Mouse (Mus musculus) inflammation-experienced regulatory T-cells, adult 16 weeks (primary cell): ENCODE results near the gene Arrdc5. TPM values are rescaled to one million over a fixed set of nuclear protein-coding genes. Genes with fewer than 3 reads are reported as not detected.

Experiments used
- polyA plus RNA-seq: library from polyadenylated mRNA; unstranded; fragments of 100-300 nt; shearing (Covaris generic); gene quantifications from one replicate; pipeline ENCODE4 v1.2.1, GENCODE M21; 2017

Gene Arrdc5
- not detected for polyA plus RNA-seq

DNA sequence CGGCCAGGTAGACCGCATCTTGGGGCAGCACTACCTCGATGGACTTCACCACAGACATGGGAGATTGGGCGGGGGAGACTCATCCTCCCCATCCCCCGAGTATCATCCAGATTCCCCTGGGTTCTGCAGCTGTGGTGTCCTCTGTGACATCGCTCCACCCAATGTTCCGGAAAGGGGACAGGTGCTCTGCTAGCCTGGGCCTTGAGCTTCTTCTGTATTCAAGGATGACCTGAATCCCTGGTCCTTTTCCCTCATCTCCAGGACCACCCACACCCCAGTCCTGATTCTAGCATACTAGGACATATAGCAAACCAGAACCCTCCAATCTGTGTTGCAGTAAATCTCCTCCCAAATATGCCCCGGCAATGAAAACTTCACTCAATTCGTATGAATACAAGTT is at the start of gene Arrdc5:
Arrdc5 (minus strand) TSS at position 101 of the 400 bp plus-strand sequence.

DNA sequence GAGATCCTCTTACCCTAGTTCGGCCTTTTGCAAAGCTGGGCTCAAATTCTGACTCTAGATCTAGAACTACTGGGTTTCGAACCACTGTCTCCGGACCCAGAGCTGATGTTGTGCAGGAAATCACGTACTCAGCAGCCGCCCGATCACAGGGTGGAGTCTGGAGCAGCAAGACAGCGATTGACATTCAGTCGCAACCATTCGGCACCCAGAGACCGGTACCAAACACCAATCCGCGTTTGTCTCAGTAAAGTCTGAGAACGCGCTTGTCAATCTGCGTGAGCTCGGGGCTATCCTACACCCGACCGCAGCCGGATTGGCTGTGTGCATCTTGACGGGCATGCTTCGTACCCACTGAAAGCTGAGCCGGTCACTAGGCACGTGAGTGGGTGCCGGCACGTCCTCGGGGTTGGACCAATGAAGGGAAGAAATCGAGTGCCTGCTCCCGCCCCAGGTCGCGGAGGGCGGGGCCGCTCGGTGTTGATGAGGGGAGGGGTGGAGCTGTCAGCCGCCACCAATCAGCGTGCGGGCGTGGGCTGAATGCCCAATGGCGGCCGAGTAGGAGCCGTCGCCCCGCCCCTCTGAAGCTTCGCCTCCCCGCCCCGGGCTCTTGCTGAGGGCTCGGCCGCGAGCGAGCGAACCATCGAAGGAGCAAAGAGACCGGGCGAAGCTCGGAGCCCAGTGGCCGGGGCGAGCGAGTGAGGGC is 25.5 kb upstream of the Arrdc5 start, which contains the start of gene Kdm4b:
Kdm4b (plus strand) TSS at position 613 of the 703 bp plus-strand sequence.

DNA sequence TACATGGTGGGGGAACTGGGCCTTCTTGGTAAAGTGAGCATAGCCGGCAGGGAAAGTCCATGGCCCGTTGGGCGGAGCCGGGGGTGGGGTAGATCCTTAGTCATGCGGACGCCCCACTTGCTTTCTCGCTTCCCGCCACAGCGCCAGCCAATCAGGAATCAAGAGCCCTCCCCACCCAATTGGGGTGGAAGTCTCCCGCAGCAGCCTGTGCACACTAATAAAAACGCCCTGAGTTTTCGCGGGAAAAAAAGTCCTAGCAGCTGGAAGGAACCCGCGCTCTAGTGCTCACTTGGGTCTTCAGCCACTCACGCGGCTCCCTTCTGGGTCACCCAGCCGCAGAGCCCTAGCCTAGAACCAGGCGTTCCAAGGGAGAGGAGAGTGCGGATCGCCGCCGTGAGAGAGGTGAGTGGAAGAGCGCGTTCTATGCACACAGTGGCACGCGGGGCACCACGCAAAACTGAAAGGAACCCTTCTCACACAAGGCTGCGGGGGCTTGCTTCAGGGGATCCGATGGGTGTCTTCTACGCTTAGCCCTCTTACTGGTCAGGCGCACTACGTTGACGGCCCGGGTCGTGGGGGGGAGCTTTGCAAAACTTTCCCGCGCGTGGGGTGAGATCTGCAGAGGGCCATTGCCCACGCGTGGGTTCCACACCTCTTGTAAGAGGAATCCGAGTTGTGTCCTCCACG is 3.2 kb upstream of the Arrdc5 start, which contains the start of gene Uhrf1:
Uhrf1 (plus strand) TSS at position 162 of the 687 bp plus-strand sequence.

DNA sequence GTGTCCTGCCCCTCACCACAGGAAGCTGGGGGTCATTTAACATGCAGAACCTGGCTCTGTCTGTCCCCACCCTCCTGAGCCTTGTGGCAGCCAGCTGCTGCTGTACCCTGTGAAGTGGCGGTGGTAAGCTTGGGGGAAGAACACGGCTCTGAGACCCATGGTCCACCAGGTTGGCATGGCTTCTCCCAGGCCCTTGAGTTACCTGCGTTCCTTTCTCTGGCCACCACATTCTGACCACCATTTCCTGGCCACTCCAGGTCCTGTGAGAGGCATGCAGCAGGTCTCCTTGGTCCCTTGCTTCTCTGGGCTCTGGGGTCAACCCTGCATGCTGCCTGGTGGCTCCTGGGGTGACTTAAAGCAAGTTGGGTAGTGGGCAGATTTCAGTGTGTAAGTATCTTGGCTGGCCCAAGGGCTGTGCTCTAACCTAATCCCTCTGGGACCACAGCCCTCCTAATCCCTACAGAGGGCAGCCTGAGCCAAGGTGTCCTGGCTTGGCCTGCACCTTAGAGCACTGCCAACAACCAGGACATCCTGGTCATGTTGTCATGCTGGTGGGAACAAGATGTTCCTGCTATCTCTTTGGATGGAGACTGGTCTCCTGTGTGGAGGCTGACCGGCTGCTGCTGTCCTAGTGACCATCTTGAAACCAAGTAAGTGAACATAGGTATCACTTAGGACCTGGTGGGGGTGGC is 7.4 kb downstream of the Arrdc5 start, which contains the start of gene Plin3:
Plin3 (minus strand) TSS at position 343 of the 692 bp plus-strand sequence.

DNA sequence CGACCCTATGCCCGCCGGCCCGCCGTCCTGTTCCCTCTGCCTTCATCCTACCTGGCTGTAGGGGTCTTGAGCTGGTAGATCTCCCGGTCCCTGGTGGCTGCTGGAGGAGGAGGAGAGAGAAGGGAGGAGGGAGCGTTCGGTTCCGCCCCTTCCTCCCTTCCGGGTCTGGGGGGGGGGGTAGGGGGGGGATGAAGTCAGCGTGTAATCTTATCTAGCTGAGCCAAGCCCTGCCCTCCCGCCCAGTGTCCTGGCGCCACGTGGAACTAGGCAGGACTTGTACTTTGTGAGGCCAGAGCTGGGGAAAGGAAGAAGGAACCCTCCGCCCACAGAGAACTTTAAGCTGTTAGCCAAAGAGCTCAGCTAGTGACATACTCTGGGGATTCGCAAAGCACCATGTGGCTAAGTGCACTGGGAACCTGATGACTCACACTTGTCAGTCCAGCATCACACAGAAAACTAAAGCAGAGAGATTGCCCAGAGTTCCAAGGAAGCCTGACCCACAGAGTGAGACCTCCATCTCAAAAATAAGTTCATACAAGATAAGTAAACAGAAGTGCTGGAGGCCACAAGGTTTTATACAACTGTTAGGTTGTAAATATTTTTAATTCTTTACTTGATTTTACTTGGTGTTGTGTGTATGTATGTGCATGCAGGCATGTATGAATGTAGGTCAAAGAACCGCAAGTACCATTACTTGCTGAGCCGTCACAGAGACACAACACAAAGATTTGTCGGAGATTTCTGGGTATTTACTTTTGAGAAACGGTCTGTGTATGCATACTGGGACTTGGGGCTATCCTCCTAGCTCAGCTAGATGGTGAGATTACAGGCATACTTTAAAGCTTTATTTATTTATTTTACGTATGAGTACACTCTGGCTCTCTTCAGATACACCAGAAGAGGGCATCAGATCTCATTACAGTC is 23.2 kb downstream of the Arrdc5 start, which contains the start of gene Ticam1:
Ticam1 (minus strand) TSS at position 144 of the 924 bp plus-strand sequence.

DNA sequence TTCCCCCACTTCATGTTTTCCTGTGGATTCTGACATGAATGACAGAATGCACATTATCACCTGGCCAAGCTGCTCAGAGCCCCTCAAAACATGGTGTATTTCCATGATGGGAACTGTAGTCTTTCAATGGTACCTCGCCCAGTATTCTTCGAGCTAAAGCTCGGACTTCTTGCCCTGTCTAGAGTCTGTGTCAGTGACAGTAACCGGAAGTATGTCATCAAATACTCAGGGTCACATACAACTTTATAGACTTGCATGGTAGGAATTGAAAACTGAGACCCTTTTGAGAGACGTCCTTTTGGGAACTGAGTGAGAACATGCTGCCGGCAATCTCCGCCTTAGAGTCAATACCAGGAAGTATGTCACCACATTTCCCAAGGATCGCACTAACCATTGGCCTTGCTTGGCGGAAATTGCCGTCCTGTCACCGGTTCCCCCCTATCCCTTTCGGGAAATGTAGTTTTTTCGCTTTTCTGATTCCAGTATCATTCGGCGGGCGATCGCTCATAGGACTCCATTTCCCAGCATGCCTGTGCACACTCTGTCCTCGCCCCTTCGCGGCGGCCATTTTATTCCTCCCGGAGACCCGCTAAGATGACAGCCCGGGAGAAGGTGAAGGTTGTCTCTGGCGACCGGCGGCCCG is 43.7 kb downstream of the Arrdc5 start, which contains the start of gene Fem1a:
Fem1a (plus strand) TSS at position 572 of the 643 bp plus-strand sequence.

Other genes with a start within 250 kb of the Arrdc5 start
- 88.2 TPM for gene Ubxn6, start 225.3 kb downstream of the Arrdc5 start, polyA plus RNA-seq
- 160 TPM for gene Hdgfl2, start 220.7 kb downstream of the Arrdc5 start, polyA plus RNA-seq
- gene Plin4, start 190.5 kb downstream of the Arrdc5 start, polyA plus RNA-seq: not detected
- gene Plin5, start 182.7 kb downstream of the Arrdc5 start, polyA plus RNA-seq: not detected
- gene Lrg1, start 178.3 kb downstream of the Arrdc5 start, polyA plus RNA-seq: not detected
- not detected for gene Sema6b, start 159.9 kb downstream of the Arrdc5 start, polyA plus RNA-seq
- 35.0 TPM for gene Tnfaip8l1, start 137.8 kb downstream of the Arrdc5 start, polyA plus RNA-seq
- gene Mydgf, start 116.4 kb downstream of the Arrdc5 start, polyA plus RNA-seq: 61.5 TPM
- 45.3 TPM for gene Dpp9, start 81.4 kb downstream of the Arrdc5 start, polyA plus RNA-seq
- 5.0 TPM for gene Fem1a, start 43.5 kb downstream of the Arrdc5 start, polyA plus RNA-seq
- 9.2 TPM for gene Ticam1, start 23.5 kb downstream of the Arrdc5 start, polyA plus RNA-seq
- gene Plin3, start 7.4 kb downstream of the Arrdc5 start, polyA plus RNA-seq: 45.8 TPM
- gene Uhrf1, start 3.0 kb upstream of the Arrdc5 start, polyA plus RNA-seq: 25.5 TPM
- 17.8 TPM for gene Kdm4b, start 25.8 kb upstream of the Arrdc5 start, polyA plus RNA-seq
- 11.2 TPM for gene Ptprs, start 176.2 kb upstream of the Arrdc5 start, polyA plus RNA-seq
- not detected for gene Znrf4, start 212.1 kb upstream of the Arrdc5 start, polyA plus RNA-seq